Mouse (Mus musculus): ENCODE results near the gene Sgpl1.
"Not testable (repeated sequence)": the region's sequence is repeated elsewhere in the genome, so short reads cannot be mapped to it uniquely, and the experiment has no call there.

The Sgpl1 gene

DNA sequence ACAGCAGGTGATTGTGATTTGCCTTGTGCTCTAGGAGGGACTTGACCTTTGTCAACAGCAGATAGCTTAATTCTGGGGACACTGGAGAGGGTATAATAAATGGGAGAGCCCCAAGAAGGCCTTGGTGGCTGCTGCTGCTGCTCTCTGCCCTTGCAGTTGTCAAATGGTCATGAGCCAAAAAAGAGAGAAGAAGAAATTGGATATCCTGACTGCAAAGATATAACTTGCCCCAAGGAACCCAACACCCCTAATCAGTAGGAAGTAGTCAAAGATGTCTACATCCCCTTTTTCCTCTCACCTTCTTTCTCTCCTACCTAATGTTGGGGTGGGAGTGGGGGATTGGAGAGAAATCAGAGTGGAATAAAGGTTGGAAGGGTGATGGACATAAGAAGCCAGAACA is 4.6 kb upstream of the Sgpl1 start:
- DNase-seq, result no peak

DNA sequence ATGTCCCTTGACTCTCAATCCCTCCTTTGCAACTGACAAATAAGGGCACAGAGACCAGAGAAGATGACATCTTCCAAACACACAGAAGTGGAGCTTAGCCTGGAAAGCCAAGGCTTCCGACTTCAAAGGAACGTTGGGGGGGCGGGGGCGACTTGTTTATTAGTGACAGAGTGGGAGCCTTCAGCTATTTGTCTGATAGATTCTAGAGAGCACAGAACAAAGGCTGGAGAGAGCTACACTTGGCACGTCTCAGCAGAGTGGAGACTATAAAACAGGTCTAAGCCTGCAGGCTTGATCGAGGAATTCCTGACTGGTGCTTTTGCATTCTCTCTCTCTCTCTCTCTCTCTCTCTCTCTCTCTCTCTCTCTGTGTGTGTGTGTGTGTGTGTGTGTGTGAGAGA is 3.1 kb upstream of the Sgpl1 start:
- peak; percentile 50 to 66 for DNase-seq

DNA sequence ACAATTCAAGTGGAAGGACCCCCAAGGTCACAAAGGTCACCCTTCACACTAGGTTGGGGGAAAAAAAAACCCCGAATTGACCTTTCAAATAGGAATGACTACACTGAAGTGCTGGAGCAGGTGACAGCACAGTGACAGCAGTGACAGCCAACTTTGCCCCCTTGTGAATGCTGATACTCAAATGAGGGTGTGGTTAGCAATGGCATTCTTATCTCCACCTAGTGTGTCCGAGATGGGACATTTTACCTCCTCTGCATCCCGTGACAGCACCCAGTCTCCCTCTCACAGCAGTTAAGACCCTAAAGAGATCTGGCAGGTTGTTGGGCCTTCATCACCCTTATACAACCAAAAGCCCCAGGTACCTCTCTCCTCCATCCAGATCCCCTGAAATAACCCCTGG is 2.0 kb upstream of the Sgpl1 start:
- DNase-seq, result no peak

DNA sequence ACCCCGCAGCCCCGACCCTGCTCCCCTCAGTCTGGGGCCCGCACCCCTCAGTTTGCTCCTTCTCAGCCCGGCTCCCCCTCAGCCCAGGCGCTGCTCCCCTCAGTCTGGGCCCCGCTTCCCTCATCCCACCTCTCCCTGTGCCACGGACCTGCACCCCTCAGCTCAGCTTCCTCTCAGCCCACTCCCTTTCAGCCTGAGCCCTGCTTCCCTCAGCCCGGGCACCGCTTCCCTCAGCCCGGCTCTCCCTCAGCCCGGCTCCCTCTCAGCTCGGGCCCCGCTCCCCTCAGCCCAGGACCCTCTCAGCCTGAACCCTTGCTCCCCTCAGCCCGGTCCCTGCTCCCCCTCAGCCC is 721 bp downstream of the Sgpl1 start:
- DNase-seq, result peak in 1 of 2 experiments; percentile 40

DNA sequence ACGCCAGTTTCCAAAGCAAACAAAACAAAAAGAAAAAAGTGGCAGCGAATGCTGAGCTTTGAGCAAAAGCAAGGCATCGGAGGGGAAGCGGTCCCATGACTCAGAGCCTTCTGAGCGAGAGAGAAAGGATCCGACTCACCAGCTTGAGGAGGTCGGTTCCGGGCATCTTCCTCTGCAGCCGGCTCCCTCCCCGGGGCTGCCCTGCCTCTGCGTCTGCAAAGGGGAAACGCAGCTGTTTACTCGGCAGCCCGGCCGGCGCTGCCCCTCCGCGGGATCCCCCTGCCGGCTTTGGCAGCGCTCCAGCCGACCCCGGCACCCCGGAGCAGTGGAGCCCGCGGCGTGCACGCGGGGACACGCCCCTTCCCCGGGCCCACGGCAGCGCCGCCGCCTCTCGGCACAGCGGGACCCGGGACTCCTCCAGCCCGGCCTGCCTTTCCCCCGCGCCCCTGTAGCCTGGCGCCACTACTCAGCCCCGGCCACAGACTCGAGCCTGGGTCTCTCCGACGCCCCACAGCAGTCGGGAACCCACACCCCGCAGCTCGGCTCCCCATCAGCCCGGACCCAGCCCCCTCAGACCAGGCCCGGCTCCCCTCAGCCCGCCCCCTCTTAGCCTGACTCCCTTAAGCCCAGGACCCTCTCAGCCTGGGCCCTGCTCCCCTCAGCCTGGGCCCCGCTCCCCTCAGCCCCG is 1.2 kb downstream of the Sgpl1 start:
- DNase-seq, result peak; percentile 78 to 83

DNA sequence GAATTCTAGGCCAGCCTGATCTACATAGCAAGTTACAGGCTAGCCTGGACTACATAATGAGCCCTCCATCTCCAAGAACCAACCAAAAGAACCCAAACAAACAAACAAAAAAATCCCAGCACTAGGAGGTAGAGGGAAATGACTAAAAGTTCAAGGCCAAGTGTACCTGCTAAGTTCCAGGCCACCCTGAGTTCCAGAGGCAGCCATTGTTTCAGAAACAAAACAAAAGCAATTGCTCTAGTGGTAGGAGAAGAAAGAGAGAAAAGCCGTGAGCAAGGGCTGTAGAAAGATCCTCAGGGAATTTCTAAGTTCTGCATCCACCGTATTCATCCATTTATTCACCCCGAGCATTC is 1.8 kb downstream of the Sgpl1 start:
- peak in 1 of 2 experiments; percentile 9 for DNase-seq

DNA sequence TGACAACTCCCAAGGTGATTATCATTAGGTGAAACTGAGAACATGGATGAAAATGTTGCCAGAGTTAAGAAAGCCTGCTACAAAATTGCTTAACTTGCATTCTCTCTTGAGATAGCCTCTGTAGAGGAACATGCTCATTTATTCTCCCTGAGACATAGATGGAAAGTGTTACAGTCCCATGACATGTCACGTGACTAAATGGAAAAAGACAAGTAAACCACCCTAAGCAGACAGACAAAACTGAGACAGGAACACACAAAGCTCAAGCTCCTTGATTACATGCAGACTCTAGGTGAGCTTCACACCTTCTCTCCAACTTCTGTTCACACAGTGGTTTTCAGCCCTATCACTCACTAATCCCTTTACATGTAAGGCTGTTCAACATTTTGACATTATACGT is 4.2 kb downstream of the Sgpl1 start:
- DNase-seq, result no peak

DNA sequence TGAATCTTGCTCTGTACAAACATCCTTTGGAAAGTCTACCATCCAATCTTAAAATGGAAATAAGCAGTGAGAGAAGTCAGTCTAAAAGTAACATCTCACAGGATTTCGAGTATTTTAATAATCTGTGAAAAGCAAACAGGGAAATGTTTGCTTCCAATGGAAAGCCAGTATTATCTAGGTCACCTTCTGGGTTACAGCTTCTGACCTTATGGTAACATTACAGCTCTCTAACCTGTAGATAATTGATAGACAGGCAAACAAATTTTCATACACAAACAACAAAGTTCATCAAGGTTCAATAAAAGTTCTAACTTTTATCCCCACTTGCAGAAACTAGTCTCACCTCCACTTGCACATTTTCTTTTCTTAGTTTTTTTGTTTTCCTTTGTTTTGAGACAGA is 9.9 kb downstream of the Sgpl1 start:
- DNase-seq, result no peak

DNA sequence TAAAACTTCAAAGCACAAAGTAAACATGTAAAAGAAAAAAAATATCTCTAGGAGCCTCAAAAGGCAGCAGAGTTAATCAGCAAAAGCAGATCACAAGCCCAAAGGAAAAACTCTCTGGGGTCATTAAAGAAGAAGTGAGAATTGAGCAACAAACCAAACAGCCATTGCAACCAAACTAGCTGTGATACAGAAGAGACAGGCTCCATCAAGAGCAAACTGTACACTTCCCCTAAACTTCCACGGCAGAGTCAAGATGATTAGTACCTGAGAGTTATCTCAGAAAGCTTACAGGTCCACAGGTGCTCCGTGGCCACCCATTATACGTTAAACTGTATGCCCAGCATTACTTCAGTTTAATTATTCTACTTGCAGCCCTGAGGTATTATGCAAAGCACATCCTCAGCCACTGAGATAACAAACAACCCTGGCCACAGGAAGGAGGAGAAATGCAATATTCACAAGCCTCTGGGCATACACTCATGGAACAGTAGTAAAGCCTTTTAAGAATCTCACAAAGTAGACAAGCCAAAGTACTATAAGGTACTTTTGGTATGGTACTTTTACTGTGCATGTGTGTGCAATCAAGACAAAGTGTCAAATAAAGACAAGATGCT is 12.2 kb downstream of the Sgpl1 start:
- no peak for DNase-seq

DNA sequence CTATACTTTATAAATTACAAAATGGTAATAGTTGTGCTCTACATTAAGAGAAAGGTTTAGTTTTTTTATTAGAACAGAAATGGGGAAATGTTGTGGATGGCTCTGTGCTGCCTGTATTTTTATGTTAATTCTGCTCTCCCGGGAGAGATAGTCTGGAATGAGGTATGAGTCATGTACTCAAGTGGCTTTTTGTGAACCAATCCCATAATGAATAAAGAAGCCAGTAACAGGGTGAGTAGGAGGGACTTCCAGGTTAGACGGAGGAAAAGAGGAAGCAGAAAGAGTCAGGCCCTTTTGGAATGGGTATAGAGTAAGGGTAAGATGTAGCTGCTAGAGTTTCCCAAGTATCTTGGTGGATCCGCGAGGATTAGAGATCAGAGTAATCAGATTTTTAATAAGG is 13.5 kb downstream of the Sgpl1 start:
- no peak for DNase-seq

DNA sequence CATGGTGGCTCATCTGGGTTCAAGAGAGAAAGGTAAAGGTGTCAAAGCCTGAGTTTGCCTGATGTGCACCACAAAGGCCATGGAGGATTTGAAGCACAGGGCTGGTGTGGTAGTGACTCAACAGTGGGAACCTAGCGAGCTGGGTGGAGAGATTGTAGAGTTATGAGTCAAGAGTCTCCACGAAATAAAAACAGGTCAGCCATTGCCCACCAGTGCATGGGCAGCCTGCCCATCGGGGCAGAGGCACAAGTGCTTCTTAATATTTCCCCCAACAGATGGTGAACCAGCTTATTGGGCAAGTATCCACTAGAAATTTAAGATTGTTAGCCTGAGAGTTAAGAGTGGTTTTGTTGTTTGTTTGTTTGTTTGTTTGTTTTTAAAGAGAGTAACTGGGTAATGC is 16.5 kb downstream of the Sgpl1 start:
- no peak for DNase-seq

DNA sequence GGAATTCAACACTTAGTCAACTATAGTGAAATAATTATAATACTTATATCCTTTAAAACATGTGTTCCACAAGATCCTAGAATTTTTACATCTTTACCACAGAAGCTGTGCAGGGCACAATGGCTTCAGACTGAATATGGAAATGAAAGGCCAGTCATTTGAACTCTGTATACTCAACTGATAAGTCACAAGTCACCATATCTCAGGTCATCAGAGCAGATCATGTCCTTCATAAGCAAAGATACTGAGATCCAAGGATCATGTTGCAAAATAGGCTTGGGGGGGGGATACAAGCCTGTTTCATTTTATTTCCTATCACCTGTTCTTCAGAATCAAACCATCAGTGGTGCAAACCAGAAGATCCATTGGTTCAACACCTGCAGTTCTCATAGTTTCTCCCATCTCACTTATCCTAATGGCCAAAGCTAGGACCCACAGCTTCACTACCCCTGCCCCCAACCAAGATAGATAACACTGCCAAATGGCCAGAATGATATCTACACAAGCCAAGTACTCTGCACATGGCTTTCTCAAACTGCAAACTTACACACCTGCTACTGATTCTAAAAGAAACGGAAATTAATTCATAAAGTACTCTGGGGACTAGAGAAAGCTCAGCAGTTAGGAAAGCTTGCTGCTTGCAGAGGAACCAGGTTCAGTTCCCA is 18.7 kb downstream of the Sgpl1 start:
- no peak for DNase-seq

DNA sequence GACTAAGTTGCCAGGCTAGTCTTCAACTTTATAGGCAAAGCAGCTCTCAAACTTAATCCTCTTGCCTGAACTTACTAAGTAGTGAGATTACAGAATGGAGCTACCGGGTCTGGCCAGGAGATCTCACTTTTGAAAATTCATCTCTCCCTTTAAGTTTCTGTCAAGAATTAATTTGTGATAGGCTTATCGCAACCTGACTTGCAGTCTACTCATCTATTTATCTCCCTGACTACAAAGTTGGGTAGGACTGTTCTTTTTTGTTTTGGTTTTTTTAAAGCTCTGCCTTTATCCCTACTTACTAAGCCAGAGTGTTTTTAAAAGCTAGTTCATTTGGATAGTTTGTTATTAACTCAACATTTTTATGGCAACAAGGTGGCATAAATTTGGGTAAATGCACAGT is 23.0 kb downstream of the Sgpl1 start:
- DNase-seq, result no peak

DNA sequence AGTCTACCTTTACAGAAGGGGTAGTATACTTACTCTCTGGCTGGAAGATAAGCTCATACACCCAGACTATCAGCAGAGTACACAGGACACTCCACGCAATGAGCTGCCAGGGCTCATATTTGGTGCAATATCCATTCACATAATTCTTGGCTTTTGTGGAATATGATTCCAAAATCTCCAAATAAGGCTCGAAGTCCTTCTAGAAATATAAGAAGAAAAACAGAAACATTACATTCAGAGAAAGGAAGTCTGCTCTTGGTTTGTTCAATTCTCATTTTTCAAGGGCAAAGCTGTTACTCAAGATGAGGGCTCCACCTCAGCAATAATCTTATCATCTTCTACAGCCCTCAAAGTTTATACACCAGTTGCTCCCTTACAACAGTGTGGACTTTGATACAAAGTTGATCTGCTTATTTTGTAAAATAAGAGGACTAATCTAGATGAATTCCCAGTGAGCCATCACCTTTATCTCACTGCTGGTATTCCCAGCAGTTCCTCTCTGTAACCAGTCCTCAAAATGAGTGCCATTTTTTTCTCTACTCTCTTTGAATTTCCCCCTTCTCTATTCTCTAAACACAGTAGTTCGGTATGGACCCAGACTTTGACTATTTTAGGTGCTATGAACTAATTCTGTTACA is 24.1 kb downstream of the Sgpl1 start:
- DNase-seq, result no peak

DNA sequence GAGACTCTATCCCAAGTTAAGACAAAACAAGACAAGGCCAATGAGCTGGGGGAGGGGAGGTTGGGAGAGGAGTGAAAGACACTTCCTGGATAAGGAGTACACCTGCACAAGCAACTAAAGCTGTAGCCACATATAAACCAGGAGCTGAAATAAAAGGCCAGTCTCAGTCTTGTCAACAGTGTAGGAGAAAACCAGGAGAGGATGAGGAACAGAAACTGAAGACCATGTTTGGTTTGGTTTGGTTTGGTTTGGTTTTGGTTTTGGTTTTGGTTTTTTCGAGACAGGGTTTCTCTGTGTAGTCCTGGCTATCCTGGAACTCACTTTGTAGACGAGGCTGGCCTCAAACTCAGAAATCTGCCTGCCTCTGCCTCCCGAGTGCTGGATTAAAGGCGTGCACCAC is 25.8 kb downstream of the Sgpl1 start:
- DNase-seq, result not testable (repeated sequence)

DNA sequence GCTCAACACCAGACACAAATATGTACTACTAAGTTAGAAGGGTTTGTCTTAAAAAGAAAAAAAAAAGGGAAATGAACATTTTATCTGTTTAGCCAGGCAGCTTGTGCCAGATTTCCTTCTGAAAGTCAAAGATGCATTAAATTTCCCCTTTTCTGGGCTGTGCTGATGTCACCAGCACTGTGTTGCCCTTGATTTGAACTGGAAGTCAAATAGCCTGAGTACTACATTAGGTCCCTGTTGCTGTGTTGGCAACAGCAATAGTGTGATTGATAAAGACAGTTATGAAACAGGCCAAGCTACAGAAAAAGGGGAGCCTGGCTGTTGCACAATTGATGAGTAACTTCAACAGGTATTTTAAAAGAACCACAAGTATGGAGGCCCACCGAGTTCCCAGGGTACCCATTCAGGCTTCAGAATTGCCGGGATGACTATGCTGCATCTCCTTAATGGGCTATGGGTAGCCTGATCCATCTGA is 33.2 kb downstream of the Sgpl1 start:
- DNase-seq, result no peak

DNA sequence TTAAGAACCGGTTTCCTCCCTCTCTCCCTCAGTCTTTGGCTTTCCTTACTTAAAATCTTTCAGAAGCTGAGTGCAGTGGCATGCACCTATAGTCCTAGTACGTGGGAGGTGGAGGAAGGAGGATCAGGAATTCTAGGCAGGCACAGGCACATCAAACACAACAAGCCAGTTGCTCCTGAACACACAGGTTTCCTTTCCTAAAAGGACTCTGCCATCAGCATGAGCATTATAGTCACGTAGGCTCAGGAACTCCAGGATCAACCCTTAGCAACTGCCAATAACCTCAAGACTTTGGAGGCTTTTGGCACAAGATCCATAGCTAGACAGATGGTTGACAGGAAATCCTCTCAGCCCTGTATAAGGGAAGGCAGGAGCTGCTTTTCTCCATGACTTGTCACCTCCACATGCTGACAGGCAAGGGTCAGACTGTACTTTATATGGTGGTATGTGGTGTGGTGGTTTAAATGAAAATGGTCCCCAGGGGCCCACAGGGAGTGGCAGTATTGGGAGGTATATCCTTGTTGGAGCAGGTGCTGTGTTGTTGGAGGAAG is 43.9 kb downstream of the Sgpl1 start:
- DNase-seq, result no peak

DNA sequence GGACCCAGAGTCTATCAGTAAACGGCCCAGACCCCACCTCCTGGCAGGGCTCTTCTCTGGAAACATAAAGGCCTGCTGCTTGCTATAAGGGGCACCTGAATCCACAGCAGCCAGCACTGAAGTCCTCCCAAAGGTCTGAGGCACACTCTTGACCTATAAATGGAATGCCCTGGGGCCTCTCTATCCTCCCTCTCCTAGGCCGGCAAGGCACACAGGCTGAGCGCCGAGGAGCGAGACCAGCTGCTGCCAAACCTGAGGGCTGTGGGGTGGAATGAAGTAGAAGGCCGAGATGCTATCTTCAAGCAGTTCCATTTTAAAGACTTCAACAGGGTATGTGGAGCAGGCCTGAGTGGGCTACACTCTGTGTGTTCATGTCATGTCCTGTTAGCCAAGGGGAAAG is 55.6 kb downstream of the Sgpl1 start:
- no peak for DNase-seq

DNA sequence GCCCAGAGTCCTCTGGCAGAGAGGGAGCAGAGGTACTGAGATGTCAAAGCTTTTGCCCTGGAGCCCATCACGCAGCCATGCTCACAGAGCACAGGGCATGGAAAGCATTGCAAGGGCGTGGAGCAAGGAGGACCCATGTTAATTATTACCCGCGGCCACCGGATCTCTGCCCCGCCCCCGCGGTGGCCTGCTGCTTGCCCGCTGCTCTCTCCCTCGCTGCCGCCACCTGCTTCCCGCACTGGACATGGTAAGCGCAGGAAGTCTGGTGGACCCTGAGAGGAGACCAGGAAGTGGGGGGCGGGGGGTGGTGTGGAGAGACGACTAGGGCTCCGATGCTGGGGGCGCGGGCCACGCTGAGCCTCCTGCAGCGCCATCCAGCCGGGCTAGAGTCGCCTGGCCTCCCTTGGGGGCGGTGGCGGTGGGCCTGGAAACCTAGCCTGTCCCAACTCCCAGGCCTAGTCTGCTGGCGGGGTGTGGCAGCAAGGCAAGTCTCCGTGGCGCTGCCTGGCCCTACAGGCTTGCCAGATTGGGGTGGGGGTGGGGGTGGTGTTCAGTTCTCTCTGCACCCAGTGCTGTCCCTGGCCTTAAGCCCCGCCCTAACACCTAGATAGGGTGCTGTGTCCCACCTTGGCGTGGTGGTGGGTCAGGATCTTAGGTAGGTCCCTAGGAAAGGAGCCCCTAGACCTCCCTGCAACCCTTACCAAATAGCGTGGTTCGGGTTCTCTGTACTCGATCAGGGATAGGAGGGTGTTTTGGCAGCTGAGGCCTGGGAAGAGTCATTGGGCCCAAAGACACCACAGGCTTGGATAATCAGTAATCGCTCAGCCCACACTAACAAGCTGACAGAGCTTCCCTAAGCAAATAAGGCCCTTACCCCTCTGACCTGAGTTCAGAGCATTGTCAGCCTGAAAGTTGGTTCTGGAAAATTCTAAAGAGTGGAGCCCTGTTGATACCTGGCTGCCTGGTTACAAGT is 58.0 kb downstream of the Sgpl1 start, which contains the start of gene Pcbd1:
TSS of gene Pcbd1 (plus strand) at position 162 of the 973 bp plus-strand sequence.
- DNase-seq, result peak; percentile 90 to 95

DNA sequence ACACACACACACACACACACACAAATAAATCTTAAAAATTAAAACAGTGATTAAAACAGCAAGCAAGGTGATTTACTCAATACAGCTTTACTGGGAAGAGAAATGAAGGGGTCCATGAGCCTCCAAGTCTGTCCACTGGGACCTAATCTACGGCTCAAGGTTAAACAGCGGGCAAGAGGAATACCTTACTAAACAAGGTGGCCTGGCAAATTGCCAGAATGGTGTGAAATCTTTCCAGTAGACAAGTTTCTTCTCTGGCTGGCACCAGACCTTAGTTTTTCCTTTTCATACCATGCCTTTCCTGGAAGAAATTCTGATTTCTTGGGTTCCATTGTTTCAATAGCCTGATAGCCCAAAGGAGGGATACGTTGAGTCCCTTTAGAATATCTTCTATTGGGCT is 59.0 kb downstream of the Sgpl1 start:
- DNase-seq, result peak; percentile 39 to 59

DNA sequence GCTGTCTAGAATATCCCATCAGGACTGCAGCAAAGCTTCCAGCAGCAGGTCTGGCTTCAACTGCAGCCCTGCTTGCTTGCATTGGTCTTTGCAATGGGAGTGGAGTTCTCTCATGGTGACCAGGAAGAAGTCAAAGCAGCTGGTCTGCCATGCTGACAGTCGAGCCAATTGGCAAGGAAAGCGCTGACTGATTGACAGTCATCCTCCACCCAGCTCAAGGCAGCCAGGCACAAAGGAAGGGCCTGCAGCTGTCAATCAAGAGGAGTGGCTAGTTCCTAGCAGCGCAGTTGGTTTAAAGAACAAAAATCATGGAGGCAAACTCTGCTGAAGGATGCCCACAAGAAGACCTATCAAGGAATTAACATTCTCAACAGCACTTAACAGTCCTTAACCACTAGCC is 61.0 kb downstream of the Sgpl1 start:
- DNase-seq, result no peak

DNA sequence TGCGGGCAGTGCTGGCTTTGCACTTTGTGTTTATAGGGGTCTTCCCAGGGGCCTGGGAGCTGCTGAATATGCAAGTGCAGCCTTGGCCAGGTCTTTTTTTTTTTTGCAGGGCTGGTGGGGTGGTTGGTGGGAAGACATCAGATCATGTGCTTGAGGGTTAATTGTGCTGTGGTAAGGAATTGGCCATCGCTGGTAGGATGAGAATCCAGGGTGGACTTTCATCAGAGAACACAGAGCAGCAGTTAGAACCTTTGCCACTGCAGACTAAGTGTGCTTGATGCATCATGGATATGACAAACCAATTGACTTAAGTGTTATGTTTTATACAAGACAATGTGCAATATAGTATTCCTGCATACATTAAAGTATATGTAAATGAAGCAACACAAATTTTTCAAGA is 62.1 kb downstream of the Sgpl1 start:
- no peak for DNase-seq

DNA sequence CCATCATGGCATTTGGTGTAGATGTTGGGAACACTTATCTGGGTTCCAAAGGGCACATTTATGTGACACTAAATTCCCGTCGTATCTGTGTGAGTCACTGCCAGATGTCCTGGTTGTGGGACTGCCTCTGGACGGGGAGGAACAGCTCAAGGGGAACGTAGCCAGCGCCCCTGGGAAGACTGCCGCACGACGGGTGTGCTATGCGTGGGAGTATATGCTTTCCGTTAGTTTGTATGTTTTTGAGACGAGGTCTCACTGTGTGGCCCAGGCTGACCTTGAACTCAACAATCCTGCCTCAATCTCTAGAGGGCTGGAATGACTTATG is 66.6 kb downstream of the Sgpl1 start:
- peak; percentile 37 to 61 for DNase-seq
